Mouse (Mus musculus): Measurements from ENCODE around the gene Sit1. TPM values are rescaled to one million over a fixed set of nuclear protein-coding genes. Genes with fewer than 3 reads are reported as not detected.

The Sit1 gene
- polyA plus RNA-seq, 2 experiments from 2014 or later: 144 to 199 TPM

- no peak for ATAC-seq
These were observed 16.7 kb downstream of the Sit1 start for GRCm38 (mm10) chr4:43466872-43467271.

GRCm38 (mm10) chr4:43465935-43466334 lies 17.6 kb downstream of the Sit1 start:
- ATAC-seq: no peak

GRCm38 (mm10) chr4:43463102-43463501 lies 20.4 kb downstream of the Sit1 start:
- no peak for ATAC-seq

- ATAC-seq: peak; percentile 9
These were observed 26.4 kb downstream of the Sit1 start for GRCm38 (mm10) chr4:43457124-43457523.

GRCm38 (mm10) chr4:43456470-43456869 lies 27.1 kb downstream of the Sit1 start:
- ATAC-seq: peak; percentile 88

GRCm38 (mm10) chr4:43454041-43454836 lies 29.3 kb downstream of the Sit1 start, which contains the start of gene Cd72:
Gene Cd72 (minus strand): TSS chr4:43454628.
- ATAC-seq: peak; percentile 36

GRCm38 (mm10) chr4:43453413-43453812 lies 30.1 kb downstream of the Sit1 start:
- peak; percentile 14 for ATAC-seq

GRCm38 (mm10) chr4:43452315-43452714 lies 31.2 kb downstream of the Sit1 start:
- no peak for ATAC-seq

- ATAC-seq: no peak
These were observed 35.0 kb downstream of the Sit1 start for GRCm38 (mm10) chr4:43448554-43448953.

- no peak for ATAC-seq
These were observed 36.3 kb downstream of the Sit1 start for GRCm38 (mm10) chr4:43447251-43447650.

- no peak for ATAC-seq
These were observed 40.0 kb downstream of the Sit1 start for GRCm38 (mm10) chr4:43443511-43443910.

- peak; percentile 36 for ATAC-seq
These were observed 40.8 kb downstream of the Sit1 start for GRCm38 (mm10) chr4:43442456-43443361.

- ATAC-seq: peak; percentile 94
These were observed 41.5 kb downstream of the Sit1 start for GRCm38 (mm10) chr4:43442044-43442443.

GRCm38 (mm10) chr4:43441639-43442038 lies 41.9 kb downstream of the Sit1 start, which contains the start of gene Tesk1:
Gene Tesk1 (plus strand): TSS chr4:43441939.
- ATAC-seq: no peak

- ATAC-seq: no peak
These were observed 50.7 kb downstream of the Sit1 start for GRCm38 (mm10) chr4:43432832-43433231.

Other genes with a start within 250 kb of the Sit1 start
- not detected for gene Atp8b5, start 216.6 kb downstream of the Sit1 start, polyA plus RNA-seq (2017; shearing (Covaris generic))
- gene Rusc2, start 101.8 kb downstream of the Sit1 start, polyA plus RNA-seq (2017; shearing (Covaris generic)): not detected
- not detected for gene Fam166b, start 54.6 kb downstream of the Sit1 start, polyA plus RNA-seq (2017; shearing (Covaris generic))
- gene Tesk1, start 41.8 kb downstream of the Sit1 start, polyA plus RNA-seq (2017; shearing (Covaris generic)): 1 to 10 TPM in 1 of 2 experiments, under 1 TPM in 1; 0.37 to 1.7 TPM
- gene Cd72, start 29.1 kb downstream of the Sit1 start, polyA plus RNA-seq (2017; shearing (Covaris generic)): 100 to 1,000 TPM; 132 to 166 TPM
- gene Ccdc107, start 9.2 kb upstream of the Sit1 start, polyA plus RNA-seq (2017; shearing (Covaris generic)): 10 to 100 TPM; 64.0 to 76.0 TPM
- 1 to 10 TPM; 4.9 to 8.3 TPM for gene Arhgef39, start 16.0 kb upstream of the Sit1 start, polyA plus RNA-seq (2017; shearing (Covaris generic))
- 1 to 10 TPM in 1 of 2 experiments, under 1 TPM in 1; 0.32 to 1.5 TPM for gene Car9, start 23.2 kb upstream of the Sit1 start, polyA plus RNA-seq (2017; shearing (Covaris generic))
- gene Tpm2, start 40.0 kb upstream of the Sit1 start, polyA plus RNA-seq (2017; shearing (Covaris generic)): not detected
- gene Creb3, start 78.6 kb upstream of the Sit1 start, polyA plus RNA-seq (2017; shearing (Covaris generic)): 100 to 1,000 TPM; 114 to 125 TPM
- gene Tln1, start 79.0 kb upstream of the Sit1 start, polyA plus RNA-seq (2017; shearing (Covaris generic)): 100 to 1,000 TPM in 1 of 2 experiments, 10 to 100 TPM in 1; 83.5 to 103 TPM
- gene Rgp1, start 95.0 kb upstream of the Sit1 start, polyA plus RNA-seq (2017; shearing (Covaris generic)): 10 to 100 TPM in 1 of 2 experiments, 1 to 10 TPM in 1; 6.7 to 13.0 TPM
- 10 to 100 TPM; 12.1 to 15.5 TPM for gene Gba2, start 95.1 kb upstream of the Sit1 start, polyA plus RNA-seq (2017; shearing (Covaris generic))
- gene Msmp, start 100.8 kb upstream of the Sit1 start, polyA plus RNA-seq (2017; shearing (Covaris generic)): not detected
- not detected for gene Npr2, start 148.2 kb upstream of the Sit1 start, polyA plus RNA-seq (2017; shearing (Covaris generic))
- not detected for gene Spag8, start 169.9 kb upstream of the Sit1 start, polyA plus RNA-seq (2017; shearing (Covaris generic))
- gene Hint2, start 172.7 kb upstream of the Sit1 start, polyA plus RNA-seq (2017; shearing (Covaris generic)): 10 to 100 TPM; 38.8 to 43.7 TPM
- 1 to 10 TPM in 1 of 2 experiments, under 1 TPM in 1; 0.77 to 1.8 TPM for gene Tmem8b, start 185.2 kb upstream of the Sit1 start, polyA plus RNA-seq (2017; shearing (Covaris generic))
- 1 to 10 TPM; 2.4 to 2.6 TPM for gene Fam221b, start 185.4 kb upstream of the Sit1 start, polyA plus RNA-seq (2017; shearing (Covaris generic))
- not detected for gene Olfr70, start 217.1 kb upstream of the Sit1 start, polyA plus RNA-seq (2017; shearing (Covaris generic))
- not detected for gene Olfr71, start 226.5 kb upstream of the Sit1 start, polyA plus RNA-seq (2017; shearing (Covaris generic))
- gene Hrct1, start 243.5 kb upstream of the Sit1 start, polyA plus RNA-seq (2017; shearing (Covaris generic)): not detected
- not detected for gene Spaar, start 246.3 kb upstream of the Sit1 start, polyA plus RNA-seq (2017; shearing (Covaris generic))